Mouse (Mus musculus) thymus, postnatal 36 days (tissue): ENCODE measurements around the gene Dcun1d3.

Experiments used
- DNase-seq, 2 experiments: peaks; one replicate each; pipeline ENCODE4 v3.0.0; 2022; ENCODE audit warnings: mixed read lengths in 2 of 2

Gene Dcun1d3

GRCm38 (mm10) chr7:119872204-119872603 is 23.9 kb downstream of the Dcun1d3 start:
- DNase-seq = no peak

- no peak for DNase-seq
These were observed 30.0 kb downstream of the Dcun1d3 start for GRCm38 (mm10) chr7:119866136-119866535.

GRCm38 (mm10) chr7:119864500-119864899 is 31.6 kb downstream of the Dcun1d3 start:
- DNase-seq = no peak

- DNase-seq = no peak
These were observed 33.9 kb downstream of the Dcun1d3 start for GRCm38 (mm10) chr7:119862167-119862566.

GRCm38 (mm10) chr7:119861335-119862091 is 34.6 kb downstream of the Dcun1d3 start:
- peak; percentile 40 to 65 for DNase-seq

GRCm38 (mm10) chr7:119860971-119861334 is 35.1 kb downstream of the Dcun1d3 start:
- no peak for DNase-seq

- no peak for DNase-seq
These were observed 35.5 kb downstream of the Dcun1d3 start for GRCm38 (mm10) chr7:119860554-119860953.

- DNase-seq = no peak
These were observed 36.0 kb downstream of the Dcun1d3 start for GRCm38 (mm10) chr7:119860116-119860515.

GRCm38 (mm10) chr7:119859476-119859875 is 36.6 kb downstream of the Dcun1d3 start:
- DNase-seq = peak; percentile 6 to 14

- DNase-seq = no peak
These were observed 41.1 kb downstream of the Dcun1d3 start for GRCm38 (mm10) chr7:119855031-119855430.

- no peak for DNase-seq
These were observed 41.7 kb downstream of the Dcun1d3 start for GRCm38 (mm10) chr7:119854362-119854761.

GRCm38 (mm10) chr7:119853186-119853585 is 42.9 kb downstream of the Dcun1d3 start:
- no peak for DNase-seq

GRCm38 (mm10) chr7:119852494-119852893 is 43.6 kb downstream of the Dcun1d3 start:
- no peak for DNase-seq

- no peak for DNase-seq
These were observed 45.4 kb downstream of the Dcun1d3 start for GRCm38 (mm10) chr7:119850737-119851136.

- DNase-seq = peak; percentile 19 to 36
These were observed 47.0 kb downstream of the Dcun1d3 start for GRCm38 (mm10) chr7:119849096-119849495.

GRCm38 (mm10) chr7:119847396-119847795 is 48.7 kb downstream of the Dcun1d3 start:
- no peak for DNase-seq

- DNase-seq = no peak
These were observed 50.6 kb downstream of the Dcun1d3 start for GRCm38 (mm10) chr7:119845541-119845940.

GRCm38 (mm10) chr7:119841820-119842449 is 54.2 kb downstream of the Dcun1d3 start:
- no peak for DNase-seq

GRCm38 (mm10) chr7:119835996-119836777 is 59.9 kb downstream of the Dcun1d3 start:
- peak in 1 of 2 experiments; percentile 11 for DNase-seq

GRCm38 (mm10) chr7:119835371-119835770 is 60.7 kb downstream of the Dcun1d3 start:
- DNase-seq = no peak

GRCm38 (mm10) chr7:119808723-119809122 is 87.4 kb downstream of the Dcun1d3 start:
- no peak for DNase-seq

GRCm38 (mm10) chr7:119807396-119807795 is 88.7 kb downstream of the Dcun1d3 start:
- DNase-seq = no peak
